Mouse (Mus musculus) MEL-GATA-1-ER (cell line): Measurements from ENCODE around the gene Tln1.
A peak's percentile ranks its signal among the peaks of the same experiment; 100 is the strongest.

ENCODE experiments used
- DNase-seq: peaks from one replicate; pipeline ENCODE4 v3.0.0-alpha.2; 2012; ENCODE audit warnings: low read depth; ENCODE audit errors: extremely low read depth

The Tln1 gene

GRCm38 (mm10) chr4:43547160-43547559, 15.3 kb downstream of the Tln1 start:
- no peak for DNase-seq

- DNase-seq, result no peak
Observed at GRCm38 (mm10) chr4:43546375-43547047, 16.0 kb downstream of the Tln1 start.

- DNase-seq, result no peak
Observed at GRCm38 (mm10) chr4:43542044-43542443, 20.4 kb downstream of the Tln1 start.

- no peak for DNase-seq
Observed at GRCm38 (mm10) chr4:43536031-43536430, 26.5 kb downstream of the Tln1 start.

- no peak for DNase-seq
Observed at GRCm38 (mm10) chr4:43535628-43536027, 26.9 kb downstream of the Tln1 start.

- no peak for DNase-seq
Observed at GRCm38 (mm10) chr4:43533270-43533669, 29.2 kb downstream of the Tln1 start.

GRCm38 (mm10) chr4:43530581-43530980, 31.9 kb downstream of the Tln1 start:
- peak; percentile 73 for DNase-seq

GRCm38 (mm10) chr4:43530081-43530501, 32.4 kb downstream of the Tln1 start:
- no peak for DNase-seq

- no peak for DNase-seq
Observed at GRCm38 (mm10) chr4:43528487-43528886, 34.0 kb downstream of the Tln1 start.

GRCm38 (mm10) chr4:43527880-43528279, 34.6 kb downstream of the Tln1 start:
- DNase-seq, result no peak

GRCm38 (mm10) chr4:43519956-43520355, 42.5 kb downstream of the Tln1 start:
- no peak for DNase-seq

- no peak for DNase-seq
Observed at GRCm38 (mm10) chr4:43519551-43519950, 42.9 kb downstream of the Tln1 start.

- no peak for DNase-seq
Observed at GRCm38 (mm10) chr4:43515764-43516708, 46.5 kb downstream of the Tln1 start.

- no peak for DNase-seq
Observed at GRCm38 (mm10) chr4:43513791-43514190, 48.7 kb downstream of the Tln1 start.

GRCm38 (mm10) chr4:43513300-43513699, 49.2 kb downstream of the Tln1 start:
- no peak for DNase-seq

GRCm38 (mm10) chr4:43512653-43513052, 49.8 kb downstream of the Tln1 start:
- no peak for DNase-seq

GRCm38 (mm10) chr4:43511675-43512454, 50.6 kb downstream of the Tln1 start:
- DNase-seq, result no peak

- DNase-seq, result no peak
Observed at GRCm38 (mm10) chr4:43509109-43509508, 53.4 kb downstream of the Tln1 start.

- peak; percentile 66 for DNase-seq
Observed at GRCm38 (mm10) chr4:43508666-43508997, 53.9 kb downstream of the Tln1 start.

GRCm38 (mm10) chr4:43507938-43508665, 54.4 kb downstream of the Tln1 start:
- DNase-seq, result no peak

GRCm38 (mm10) chr4:43506536-43507185, 55.8 kb downstream of the Tln1 start, which contains the start of gene Car9:
TSS of gene Car9 (plus strand) at chr4:43506966.
- DNase-seq, result no peak
